In the genomic region with DNA sequence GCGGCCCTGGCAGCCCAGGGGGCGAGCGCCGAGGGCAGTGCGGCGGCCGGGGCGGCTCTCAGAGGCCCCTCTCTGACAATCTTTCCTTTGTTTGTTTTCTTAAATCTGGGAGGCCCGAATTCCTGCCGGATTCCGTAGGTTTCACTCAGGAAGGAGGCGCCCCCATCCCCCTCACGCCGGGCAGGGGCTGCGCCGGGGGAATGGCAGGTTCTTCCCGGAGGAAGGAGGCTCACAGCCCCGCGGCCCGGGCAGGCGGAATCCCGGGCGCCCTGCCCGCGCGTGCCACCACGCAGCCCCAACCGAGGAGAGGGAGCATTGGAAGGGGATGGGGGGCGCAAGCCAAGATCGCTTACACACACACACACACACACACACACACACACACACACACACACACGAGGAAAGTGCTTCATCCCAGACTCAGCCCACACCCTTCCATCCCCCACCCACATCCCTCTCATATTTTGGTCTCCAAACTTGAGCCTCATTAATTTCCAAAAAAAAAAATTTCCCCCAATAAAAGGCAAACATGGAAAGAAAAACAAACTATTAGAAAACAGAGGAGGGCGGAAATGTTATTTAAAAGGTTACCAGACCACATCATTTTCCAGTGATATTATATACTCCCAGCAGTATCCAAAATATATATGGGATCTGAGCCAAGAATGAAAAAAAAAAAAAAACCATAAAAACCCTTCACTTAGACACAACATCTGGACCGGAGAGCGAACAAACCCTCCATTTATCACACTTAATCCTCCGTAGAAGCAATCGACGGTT, we compare ENCODE assay signal across 9 mouse cellular contexts. TPM values are rescaled to one million over a fixed set of nuclear protein-coding genes. Genes with fewer than 3 reads are reported as not detected.
DNase-seq lines count a peak whose midpoint lies in the region; ATAC-seq lines count a peak whose summit lies in the region.
"Had no signal": no experiment of that assay in that cellular context is flagged by ENCODE, and none has a peak within 500 bp of the region (broad histone marks: within the 10 kb centered on the region; RNA-seq: fewer than 3 reads in every experiment).

No protein-coding gene starts in this region.

- H3K9ac ChIP-seq in heart, embryonic 12.5 days, result peak overlapping the region; percentile 67
- H3K9ac ChIP-seq in neural tube, embryonic 12.5 days, result peak overlapping the region; percentile 38

- peak; percentile 27; the same call in 1 of the 2 replicates for ATAC-seq in heart, embryonic 12.5 days (ENCODE audit: insufficient number of reproducible peaks, low FRiP score)
- ATAC-seq in neural tube, embryonic 12.5 days (ENCODE audit: low FRiP score, low read depth), result no peak

- H3K4me1 ChIP-seq in heart, embryonic 12.5 days (replicated peaks), result peaks cover 51% of the 10 kb centered on the region
- H3K4me1 ChIP-seq in limb, embryonic 10.5 days, result peaks cover 58% of the 10 kb centered on the region
- peaks cover 46% of the 10 kb centered on the region for H3K4me1 ChIP-seq in neural tube, embryonic 12.5 days

- no peaks in the 10 kb centered on the region for H3K27me3 ChIP-seq in heart, embryonic 12.5 days (replicated peaks)
- peaks cover 74% of the 10 kb centered on the region for H3K27me3 ChIP-seq in limb, embryonic 10.5 days (ENCODE audit: low read depth, poor library complexity, severe bottlenecking)
- H3K27me3 ChIP-seq in neural tube, embryonic 12.5 days (replicated peaks), result peaks cover 18% of the 10 kb centered on the region

- H3K27ac ChIP-seq in heart, embryonic 12.5 days (ENCODE audit: poor library complexity, severe bottlenecking), result peak overlapping the region; percentile 91
- peak overlapping the region; percentile 91 for H3K27ac ChIP-seq in limb, embryonic 10.5 days
- 0 out of 2 replicates have a peak overlapping the region, but pooled peaks have one; percentile 32 for H3K27ac ChIP-seq in neural tube, embryonic 12.5 days

- H3K36me3 ChIP-seq in heart, embryonic 12.5 days, result no peaks in the 10 kb centered on the region
- H3K36me3 ChIP-seq in limb, embryonic 10.5 days, result no peaks in the 10 kb centered on the region
- H3K36me3 ChIP-seq in neural tube, embryonic 12.5 days, result no peaks in the 10 kb centered on the region

- H3K4me2 ChIP-seq in heart, embryonic 12.5 days, result peak overlapping the region; percentile 87
- peak overlapping the region; percentile 76 for H3K4me2 ChIP-seq in neural tube, embryonic 12.5 days (replicated peaks)

- H3K9me3 ChIP-seq in heart, embryonic 12.5 days (replicated peaks), result peaks cover 4% of the 10 kb centered on the region; the same call in 1 of the 2 replicates
- no peaks in the 10 kb centered on the region for H3K9me3 ChIP-seq in limb, embryonic 10.5 days (replicated peaks)
- no peaks in the 10 kb centered on the region for H3K9me3 ChIP-seq in neural tube, embryonic 12.5 days

- intact Hi-C loops in heart, postnatal 25 days (cut with DNase I), result no loop called here

- 2% methylated on average over 36 of the region's 37 CpGs for WGBS in heart, embryonic 12.5 days
- WGBS in limb, embryonic 10.5 days, result under 1% methylated on average over 37 of the region's 37 CpGs
- 1% methylated on average over 36 of the region's 37 CpGs for WGBS in neural tube, embryonic 12.5 days

- peak; percentile 20 to 44 for DNase-seq in heart, adult 18-20 months
- DNase-seq in heart, postnatal 25 days (ENCODE audit: low spot score), result no peak
- DNase-seq in embryo, embryonic 9.5 days (ENCODE audit: extremely low spot score), result peak; percentile 78
- DNase-seq in limb, embryonic 10.5 days (ENCODE audit: low spot score), result peak; percentile 74
- no peak for DNase-seq in urinary bladder, postnatal 14 days (ENCODE audit: low spot score)
- DNase-seq in frontal cortex, adult 2 months (ENCODE audit: extremely low spot score in 1 of 2, low spot score in 1 of 2), result no peak

- H3K4me3 ChIP-seq in heart, embryonic 12.5 days, result peak overlapping the region; percentile 46
- H3K4me3 ChIP-seq in limb, embryonic 10.5 days, result peak overlapping the region; percentile 45
- H3K4me3 ChIP-seq in neural tube, embryonic 12.5 days, result peak overlapping the region; percentile 23
- H3K4me3 ChIP-seq: erythroblast, embryonic 14.5 days had no signal

RNA-seq across cellular contexts. Expression of a gene that starts 51.0 kb away (rescaled TPM):
- 10 to 100 TPM in 1 of 2 experiments, 1 to 10 TPM in 1; 8.5 to 12.2 TPM for total RNA-seq in heart, adult 18-20 months (2021)
- 1 to 10 TPM; 9.4 to 9.6 TPM for total RNA-seq in heart, postnatal 25 days (2021)
- 20.7 and 22.5 TPM in 2 replicates for polyA plus RNA-seq in heart, embryonic 12.5 days (2016; fragmentation: Nextera tagmentation; extraction: Ambion mirVana)
- polyA plus RNA-seq in limb, embryonic 10.5 days (2016; fragmentation: Nextera tagmentation; extraction: Ambion mirVana), result 23.2 and 27.2 TPM in 2 replicates
- 30.4 and 31.8 TPM in 2 replicates for polyA plus RNA-seq in neural tube, embryonic 12.5 days (2016; fragmentation: Nextera tagmentation; extraction: Ambion mirVana)
- polyA plus RNA-seq in frontal cortex, adult 2 months (2012; rRNA removed), result 41.7 and 50.1 TPM in 2 replicates

Comparison
In these comparisons a context has a peak if more than half of its experiments do, and no peak if none do; other contexts are left out.
1. DNase-seq: peak in heart, adult 18-20 months (2 of 2), embryo, embryonic 9.5 days (single experiment) and limb, embryonic 10.5 days (single experiment); none in heart, postnatal 25 days (single experiment), urinary bladder, postnatal 14 days (single experiment) and frontal cortex, adult 2 months (0 of 2).
2. H3K27ac ChIP-seq: peak in every context shown above with its lines; median percentile 91 in heart, embryonic 12.5 days; 91 in limb, embryonic 10.5 days; 32 in neural tube, embryonic 12.5 days.
3. Peak in every context shown above with its lines, with median percentiles within 50 percentile points of each other: H3K4me3 ChIP-seq.